16 mouse cellular contexts compared by ENCODE assay signal in the genomic region with DNA sequence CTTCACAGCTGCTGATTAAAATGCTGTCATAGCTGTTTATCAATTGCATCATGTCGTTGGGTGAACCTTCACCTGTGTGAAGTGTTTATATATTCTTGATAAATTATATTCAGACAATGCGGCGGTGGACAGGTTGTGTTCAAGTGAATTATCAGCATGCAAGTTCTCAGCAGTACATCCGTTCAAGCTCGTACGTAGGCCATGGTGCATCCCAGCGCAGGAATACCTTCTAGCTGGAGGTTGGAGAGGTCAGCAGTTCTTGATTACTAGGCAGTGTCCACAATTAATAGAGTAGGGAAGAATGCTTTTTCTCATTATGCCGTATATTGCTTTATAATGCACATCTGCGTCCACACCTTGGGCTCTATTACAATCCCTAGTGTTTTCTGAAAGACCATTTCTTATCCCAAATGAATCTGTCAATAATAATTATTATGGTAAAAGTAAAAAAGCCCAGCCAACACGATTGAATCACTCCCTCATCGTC.
DNase-seq lines count a peak whose midpoint lies in the region; ATAC-seq and TF ChIP-seq lines count a peak whose summit lies in the region.
"Had no signal": no experiment of that assay in that cellular context is flagged by ENCODE, and none has a peak within 500 bp of the region (broad histone marks: within the 10 kb centered on the region; RNA-seq: fewer than 3 reads in every experiment).

No protein-coding gene starts in this region.

- H3K4me3 ChIP-seq in heart, adult 2 months: no peak overlapping the region
- H3K4me3 ChIP-seq in forebrain, postnatal 0 days (ENCODE audit: low read depth, low read length): no peak overlapping the region
- no peak overlapping the region for H3K4me3 ChIP-seq in midbrain, embryonic 13.5 days (replicated peaks)
- H3K4me3 ChIP-seq in neural tube, embryonic 15.5 days (replicated peaks): no peak overlapping the region
- H3K4me3 ChIP-seq: embryonic facial prominence, embryonic 15.5 days had no signal

- no peak overlapping the region for H3K4me2 ChIP-seq in forebrain, postnatal 0 days (ENCODE audit: low read depth)
- H3K4me2 ChIP-seq in midbrain, embryonic 13.5 days (replicated peaks): no peak overlapping the region
- H3K4me2 ChIP-seq in neural tube, embryonic 15.5 days: no peak overlapping the region
- H3K4me2 ChIP-seq: embryonic facial prominence, embryonic 15.5 days had no signal

- no peaks in the 10 kb centered on the region for H3K27me3 ChIP-seq in heart, adult 2 months (ENCODE audit: control insufficient read depth, insufficient read depth, low read length)
- no peaks in the 10 kb centered on the region for H3K27me3 ChIP-seq in forebrain, postnatal 0 days (ENCODE audit: insufficient read depth, low read length)
- no peaks in the 10 kb centered on the region for H3K27me3 ChIP-seq in midbrain, embryonic 13.5 days
- H3K27me3 ChIP-seq in neural tube, embryonic 15.5 days (replicated peaks): no peaks in the 10 kb centered on the region
- H3K27me3 ChIP-seq: CH12.LX; embryonic facial prominence, embryonic 15.5 days had no signal

- H3K27ac ChIP-seq in heart, adult 2 months: no peak overlapping the region
- H3K27ac ChIP-seq in forebrain, postnatal 0 days (ENCODE audit: low read depth, low read length): 0 out of 2 replicates have a peak overlapping the region, but pooled peaks have one; percentile 36
- H3K27ac ChIP-seq in midbrain, embryonic 13.5 days: peak overlapping the region; percentile 77
- peak overlapping the region; percentile 49; the same call in 1 of the 2 replicates for H3K27ac ChIP-seq in neural tube, embryonic 15.5 days (replicated peaks)
- H3K27ac ChIP-seq: embryonic facial prominence, embryonic 15.5 days had no signal

- H3K79me2 ChIP-seq in heart, adult 2 months (replicated peaks; ENCODE audit: control insufficient read depth, insufficient read depth, low read length): no peaks in the 10 kb centered on the region

- WGBS in heart, adult 2 months: 88% methylated on average over 11 of the region's 11 CpGs
- 75% methylated on average over 11 of the region's 11 CpGs for WGBS in forebrain, postnatal 0 days
- WGBS in midbrain, embryonic 13.5 days: 71% methylated on average over 11 of the region's 11 CpGs
- 46% methylated on average over 11 of the region's 11 CpGs for WGBS in neural tube, embryonic 15.5 days

- TF ChIP-seq POLR2A in heart, adult 2 months (IDR thresholded peaks at IDR 0.05; ENCODE audit: insufficient read depth, low read depth, low read length): no peak

- ATAC-seq in forebrain, postnatal 0 days: peak; percentile 4; the same call in 1 of the 2 replicates
- 0 out of 2 replicates have a peak, but pooled peaks have one; percentile 19 for ATAC-seq in midbrain, embryonic 13.5 days
- ATAC-seq in neural tube, embryonic 15.5 days (ENCODE audit: low FRiP score): 0 out of 2 replicates have a peak, but pooled peaks have one; percentile 25

- H3K4me1 ChIP-seq in heart, adult 2 months (ENCODE audit: control insufficient read depth, insufficient read depth, low read length): no peaks in the 10 kb centered on the region
- H3K4me1 ChIP-seq in forebrain, postnatal 0 days (ENCODE audit: insufficient read depth): peaks cover 16% of the 10 kb centered on the region
- peaks cover 23% of the 10 kb centered on the region for H3K4me1 ChIP-seq in midbrain, embryonic 13.5 days (replicated peaks)
- H3K4me1 ChIP-seq in neural tube, embryonic 15.5 days: peaks cover 24% of the 10 kb centered on the region
- H3K4me1 ChIP-seq: embryonic facial prominence, embryonic 15.5 days had no signal

- no peaks in the 10 kb centered on the region for H3K36me3 ChIP-seq in heart, adult 2 months (ENCODE audit: control insufficient read depth, insufficient read depth, low read length)
- H3K36me3 ChIP-seq in forebrain, postnatal 0 days (ENCODE audit: insufficient read depth): no peaks in the 10 kb centered on the region
- no peaks in the 10 kb centered on the region for H3K36me3 ChIP-seq in midbrain, embryonic 13.5 days
- no peaks in the 10 kb centered on the region for H3K36me3 ChIP-seq in neural tube, embryonic 15.5 days
- H3K36me3 ChIP-seq: embryonic facial prominence, embryonic 15.5 days had no signal

- no peak overlapping the region for H3K9ac ChIP-seq in heart, adult 2 months (ENCODE audit: low read depth, low read length)
- H3K9ac ChIP-seq in forebrain, postnatal 0 days: no peak overlapping the region
- no peak overlapping the region for H3K9ac ChIP-seq in midbrain, embryonic 13.5 days (replicated peaks)
- no peak overlapping the region for H3K9ac ChIP-seq in neural tube, embryonic 15.5 days (replicated peaks)
- H3K9ac ChIP-seq: embryonic facial prominence, embryonic 15.5 days had no signal

- peak; percentile 16 for DNase-seq in heart, adult 11 months
- DNase-seq in heart, adult 2 months: no peak
- DNase-seq in forebrain, postnatal 0 days: no peak
- no peak for DNase-seq in layer of hippocampus, postnatal 10 days (ENCODE audit: low spot score in 2 of 2)
- no peak for DNase-seq in heart, postnatal 4 days
- DNase-seq: adrenal gland, adult 8-10 months; cerebellum, adult 8-10 months; gastrocnemius, postnatal 10 days; kidney, adult 8-10 months; kidney, postnatal 25 days; lung, postnatal 14 days; thymus, postnatal 25 days had no signal

- no peak for TF ChIP-seq EP300 in heart, adult 2 months (IDR thresholded peaks at IDR 0.05; ENCODE audit: insufficient read depth, low read depth, low read length)

- intact Hi-C loops in heart, adult 2 months (cut with DNase I): no loop called here

- TF ChIP-seq CTCF in heart, adult 2 months (IDR thresholded peaks at IDR 0.05): no peak
- no peak for TF ChIP-seq CTCF in forebrain, postnatal 0 days (IDR thresholded peaks at IDR 0.05; ENCODE audit: low read depth)

- no peaks in the 10 kb centered on the region for H3K9me3 ChIP-seq in forebrain, postnatal 0 days (ENCODE audit: low read length)
- no peaks in the 10 kb centered on the region for H3K9me3 ChIP-seq in midbrain, embryonic 13.5 days
- H3K9me3 ChIP-seq in neural tube, embryonic 15.5 days (replicated peaks): no peaks in the 10 kb centered on the region
- H3K9me3 ChIP-seq: embryonic facial prominence, embryonic 15.5 days had no signal
